Mouse (Mus musculus): ENCODE data around the gene Fgfr2.

DNA sequence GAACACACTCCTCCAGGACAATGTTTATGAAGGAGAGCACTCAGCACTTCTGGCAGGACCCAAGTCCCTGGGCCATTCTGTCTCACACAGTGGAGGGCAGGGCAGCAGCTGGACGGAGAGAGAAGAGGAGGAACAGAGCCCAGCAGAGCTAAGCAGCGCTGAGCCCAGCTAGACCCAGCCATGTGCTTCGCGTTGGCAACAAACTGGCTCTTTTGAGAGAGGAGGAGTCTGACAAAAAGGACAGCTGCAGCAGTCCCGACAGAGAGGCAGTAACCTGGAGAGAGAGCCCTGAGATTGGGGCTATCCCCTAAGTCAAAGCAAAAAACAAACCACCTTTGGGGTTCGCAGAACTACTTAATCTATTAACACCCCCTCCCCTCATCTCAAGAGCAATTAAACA is 312.8 kb downstream of the Fgfr2 start:
- TF ChIP-seq CTCF (IDR thresholded peaks at IDR 0.05): no peak
- no peak for TF ChIP-seq EP300 (IDR thresholded peaks at IDR 0.05)
